Mouse (Mus musculus): ENCODE results near the gene Sstr3. TPM values are rescaled to one million over a fixed set of nuclear protein-coding genes. Genes with fewer than 3 reads are reported as not detected.
A peak's percentile ranks its signal among the peaks of the same experiment; 100 is the strongest.

Gene Sstr3
- total RNA-seq (2022), result 10 to 100 TPM; 16.2 to 23.4 (median 18.3) TPM

DNA sequence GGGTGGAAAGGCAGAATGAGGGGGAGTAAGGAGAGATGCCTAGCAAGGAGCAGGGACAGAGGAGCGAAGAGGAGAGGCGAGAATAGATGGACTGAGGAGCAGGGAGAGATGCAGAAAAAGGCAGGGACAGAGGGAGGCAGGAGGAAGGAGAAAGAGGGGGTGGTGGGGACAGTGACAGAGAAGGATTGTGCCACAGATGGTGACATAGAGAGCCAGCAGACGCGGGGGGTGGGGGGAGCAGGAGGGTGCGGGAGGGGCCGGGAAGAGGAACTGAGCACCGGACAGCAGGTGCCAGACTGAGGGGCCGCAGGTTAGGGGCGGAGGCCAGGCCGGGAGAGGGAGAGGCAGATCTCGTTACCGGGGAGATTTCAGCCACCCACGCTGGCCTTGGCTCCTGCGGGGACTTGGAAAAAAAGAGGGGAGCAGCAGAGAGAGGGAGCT is at the start of gene Sstr3:
Gene Sstr3, minus strand, starts transcription at position 125 of the 441 bp plus-strand sequence.
- DNase-seq (ENCODE audit: low spot score in 2 of 2), result peak in 1 of 2 experiments; percentile 72

DNA sequence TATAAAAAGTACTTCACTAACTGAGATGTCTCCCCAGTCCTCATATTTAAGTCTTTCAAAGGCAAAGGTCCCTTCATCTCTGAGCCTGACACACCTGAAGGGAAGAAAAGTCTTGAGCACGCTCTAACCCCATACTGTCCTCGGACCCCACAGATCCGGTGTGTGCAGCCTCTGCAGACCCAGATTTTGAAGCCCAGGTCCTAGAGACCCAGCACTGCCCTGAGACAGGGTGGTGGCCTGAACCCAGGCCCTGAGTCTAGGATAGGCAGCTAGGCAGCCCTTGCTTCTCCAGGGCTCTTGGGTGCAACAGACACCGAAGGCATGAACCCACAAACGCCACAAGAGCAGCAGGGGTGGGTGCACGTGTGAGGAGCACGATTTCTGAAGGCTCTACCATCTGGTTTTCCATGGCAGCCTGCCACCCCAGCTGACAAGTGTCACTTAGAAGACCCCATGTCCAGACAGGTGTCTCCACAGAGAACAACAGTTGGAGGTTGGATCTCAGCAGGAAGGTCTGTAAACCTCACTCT is 49.5 kb upstream of the Sstr3 start:
- no peak for DNase-seq (ENCODE audit: low spot score in 2 of 2)

DNA sequence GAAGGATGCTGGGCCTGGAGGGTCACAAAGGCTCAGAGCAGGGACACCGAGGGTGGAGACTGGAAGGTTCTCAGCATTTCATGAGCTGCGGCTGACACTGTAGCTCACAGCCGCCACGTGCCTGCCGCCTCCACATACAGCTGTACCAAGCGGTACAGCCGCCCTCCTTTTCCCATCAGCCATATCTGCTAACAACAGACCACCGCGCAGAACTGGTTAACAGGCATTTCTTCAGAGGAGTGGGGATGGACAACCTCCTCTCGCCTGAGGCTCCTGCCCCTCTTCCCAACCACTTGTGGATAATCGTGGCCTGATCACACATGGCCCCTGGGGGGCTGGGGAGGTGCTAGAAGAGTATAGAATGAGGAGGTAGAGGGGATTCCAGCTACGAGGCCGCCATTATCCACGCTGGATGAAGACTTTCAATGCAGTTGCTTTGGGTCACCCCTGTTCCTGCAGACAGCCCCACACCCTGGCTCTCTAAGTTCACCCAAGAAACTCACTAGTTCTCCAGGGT is 48.0 kb upstream of the Sstr3 start:
- DNase-seq (ENCODE audit: low spot score in 2 of 2), result no peak

DNA sequence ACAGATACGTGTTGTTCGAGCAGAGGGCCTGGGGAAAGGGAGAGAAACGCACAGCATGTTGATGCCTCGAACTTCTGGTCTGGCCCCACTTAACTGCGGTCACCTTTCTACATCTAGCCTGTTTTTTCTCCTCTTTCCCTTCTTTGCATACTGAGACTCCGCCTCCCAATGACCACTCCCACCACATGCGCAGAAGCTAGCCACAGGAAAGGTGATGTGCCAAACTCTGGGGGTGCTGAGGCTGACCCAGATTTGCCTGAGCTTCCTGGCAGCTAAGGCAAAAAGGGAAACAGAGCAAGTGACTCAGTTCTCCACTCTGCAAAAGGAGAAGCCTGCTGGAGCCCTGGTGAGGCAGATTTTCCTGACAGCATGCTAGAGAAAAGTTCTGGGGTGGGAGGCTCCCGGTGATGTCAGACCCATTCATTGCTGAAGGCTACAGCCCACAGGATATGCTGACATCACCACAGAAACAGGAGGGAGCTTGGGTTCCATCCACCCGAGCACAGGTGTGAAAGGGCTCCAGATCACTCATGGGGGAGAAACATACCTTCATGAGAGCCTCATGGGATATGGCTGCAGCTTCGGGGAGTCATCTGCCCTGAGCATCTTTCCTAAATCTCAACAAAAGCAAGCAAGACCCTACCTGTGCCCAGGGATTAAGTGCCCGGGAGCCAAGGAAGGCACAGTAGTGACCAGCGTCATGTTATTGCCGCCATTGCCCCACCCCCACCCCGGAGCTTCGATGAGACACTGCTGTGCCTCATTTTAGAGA is 47.4 kb upstream of the Sstr3 start:
- no peak for DNase-seq (ENCODE audit: low spot score in 2 of 2)

DNA sequence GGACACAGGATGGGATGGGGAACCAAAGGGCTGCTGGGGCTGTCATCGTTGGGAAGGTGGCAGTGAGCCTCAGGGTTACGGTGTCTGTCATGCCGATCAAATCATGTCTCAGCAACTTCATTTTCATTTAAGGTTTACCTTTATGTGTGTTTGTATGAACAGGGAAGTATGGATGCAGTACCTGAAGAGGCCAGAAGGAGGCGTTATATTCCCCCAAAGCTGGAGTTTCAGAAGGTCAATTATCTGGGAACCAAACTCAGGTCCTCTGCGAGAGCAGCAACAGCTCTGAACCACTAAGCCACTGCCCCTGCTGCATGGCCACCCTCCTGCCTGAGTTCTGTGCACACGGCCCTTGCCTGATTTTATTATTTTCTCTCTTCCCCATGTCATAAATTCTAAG is 46.3 kb upstream of the Sstr3 start:
- DNase-seq (ENCODE audit: low spot score in 2 of 2), result no peak

- DNase-seq (ENCODE audit: low spot score in 2 of 2), result no peak
These were observed 45.5 kb upstream of the Sstr3 start for GRCm38 (mm10) chr15:78589936-78590335.

DNA sequence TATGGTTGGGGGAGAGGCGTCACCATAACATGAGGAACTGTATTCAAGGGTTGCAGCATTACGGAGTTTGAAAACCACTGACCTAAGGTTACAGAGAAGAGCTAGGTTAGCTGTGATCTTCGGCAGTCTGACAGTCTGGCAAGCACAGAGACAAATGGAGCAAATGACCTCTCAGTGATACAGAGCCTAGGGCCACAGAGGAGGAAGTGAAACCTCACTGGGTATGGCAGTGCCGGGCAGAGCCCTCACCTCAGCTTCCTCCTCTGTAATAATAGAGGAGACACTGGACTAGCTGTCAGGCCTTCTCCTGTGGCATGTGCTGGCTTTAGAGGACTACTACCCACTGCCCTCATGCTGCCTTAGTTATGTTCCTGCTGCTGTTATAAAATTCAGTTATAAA is 44.4 kb upstream of the Sstr3 start:
- DNase-seq (ENCODE audit: low spot score in 2 of 2), result no peak

DNA sequence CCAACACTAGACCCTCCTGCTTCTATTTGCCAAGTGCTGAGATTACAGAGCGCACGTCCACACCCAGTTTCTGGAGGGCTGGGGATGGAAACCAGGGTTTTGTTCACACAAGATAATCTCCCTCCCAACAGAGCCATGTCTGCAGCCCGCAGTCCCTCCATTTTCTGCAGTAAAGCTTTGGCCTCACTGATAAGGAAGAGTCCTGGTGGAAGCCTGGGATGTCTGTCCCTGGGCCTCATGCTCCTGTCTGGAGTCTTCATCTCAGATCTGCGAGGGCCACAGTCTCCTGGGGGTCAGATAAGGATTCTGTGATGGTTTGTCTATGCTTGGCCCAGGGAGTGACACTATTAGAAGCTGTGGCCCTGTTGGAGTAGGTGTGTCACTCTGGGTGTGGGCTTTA is 43.6 kb upstream of the Sstr3 start:
- no peak for DNase-seq (ENCODE audit: low spot score in 2 of 2)

- DNase-seq (ENCODE audit: low spot score in 2 of 2), result peak; percentile 61 to 87
These were observed 42.8 kb upstream of the Sstr3 start for GRCm38 (mm10) chr15:78587050-78587994.

DNA sequence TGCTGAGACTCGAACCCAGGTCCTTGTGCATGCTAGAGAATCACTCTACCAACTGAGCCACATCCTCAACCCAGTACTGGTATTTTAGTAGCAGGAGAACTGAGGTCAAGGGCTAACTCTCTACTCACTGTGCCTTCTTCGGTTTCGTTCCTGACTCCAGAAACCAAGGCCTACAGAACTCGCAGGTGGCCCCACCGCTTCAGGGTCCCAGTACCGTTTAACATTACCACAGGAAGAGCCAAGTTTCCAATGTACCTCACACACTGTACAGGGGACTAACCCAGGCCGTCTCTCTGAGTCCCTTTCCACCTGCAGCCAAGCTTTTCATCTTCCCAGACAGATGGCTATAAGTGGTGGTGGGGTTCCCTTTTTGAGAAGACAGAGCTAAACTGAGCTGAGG is 40.9 kb upstream of the Sstr3 start:
- DNase-seq (ENCODE audit: low spot score in 2 of 2), result no peak

- DNase-seq (ENCODE audit: low spot score in 2 of 2), result no peak
These were observed 38.9 kb upstream of the Sstr3 start for GRCm38 (mm10) chr15:78583352-78583751.

DNA sequence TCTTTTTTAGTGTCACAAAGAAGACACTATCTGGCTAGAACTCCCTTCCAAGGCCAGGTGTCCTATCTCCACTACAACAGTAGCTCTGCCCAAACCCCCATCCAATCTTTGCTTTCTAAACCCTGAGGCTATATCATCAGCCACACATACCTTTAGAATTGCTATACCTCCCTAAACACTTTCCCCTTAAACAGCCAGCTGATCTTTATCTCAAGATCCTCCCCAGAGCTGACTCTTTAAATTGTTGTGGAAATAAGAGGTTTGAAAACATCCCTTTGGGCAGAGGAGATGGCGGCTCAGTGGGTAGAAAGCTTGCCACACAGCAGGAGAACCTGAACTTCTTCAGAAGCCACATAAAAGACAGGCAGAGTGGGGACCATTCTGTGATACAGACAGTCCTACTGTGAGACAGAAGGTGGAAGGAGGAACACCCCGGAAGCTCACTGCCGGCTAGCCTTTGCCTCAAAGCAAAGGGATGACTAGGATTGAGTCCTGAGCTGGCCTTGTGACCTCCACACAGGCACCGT is 31.9 kb upstream of the Sstr3 start:
- no peak for DNase-seq (ENCODE audit: low spot score in 2 of 2)

- no peak for DNase-seq (ENCODE audit: low spot score in 2 of 2)
These were observed 28.3 kb upstream of the Sstr3 start, which contains the start of gene Rac2 for GRCm38 (mm10) chr15:78572658-78573397. TSS of gene Rac2 (minus strand) at chr15:78572783.

- DNase-seq (ENCODE audit: low spot score in 2 of 2), result no peak
These were observed 27.8 kb upstream of the Sstr3 start for GRCm38 (mm10) chr15:78572270-78572600.

DNA sequence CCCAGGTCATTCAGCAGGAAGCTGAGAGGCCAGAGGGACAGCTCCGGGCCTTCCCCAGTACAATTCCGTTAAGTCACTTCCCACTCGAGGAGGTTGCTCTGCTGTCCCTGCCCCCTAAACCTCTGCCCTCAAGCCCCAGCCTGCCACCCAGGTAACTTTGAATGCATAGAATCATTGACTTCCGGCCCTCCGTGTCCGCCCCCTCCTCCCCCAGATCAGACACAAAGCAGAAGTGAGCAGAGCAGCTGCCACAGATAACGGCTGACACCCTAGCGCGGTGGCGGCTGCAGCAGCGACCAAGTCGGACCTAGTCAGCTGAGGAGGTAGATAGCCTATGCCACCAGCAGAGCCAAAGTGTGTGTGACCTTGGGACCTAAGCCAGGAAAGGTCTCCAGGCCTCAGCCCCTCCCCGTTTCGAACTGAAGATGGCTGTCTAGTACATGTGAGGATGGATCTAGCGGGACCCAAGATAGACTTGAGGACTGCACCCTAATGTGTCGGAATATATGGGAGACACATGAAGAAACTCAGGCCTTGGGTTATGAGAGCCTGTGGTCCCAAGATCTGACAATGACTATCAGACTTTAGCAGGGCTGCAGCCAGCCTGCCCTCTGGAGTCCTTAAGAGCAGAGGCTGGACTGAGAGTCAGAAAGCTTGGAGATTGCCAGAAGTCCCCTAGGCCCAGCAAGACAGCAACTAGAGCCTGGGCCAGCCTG is 27.2 kb upstream of the Sstr3 start:
- no peak for DNase-seq (ENCODE audit: low spot score in 2 of 2)

GRCm38 (mm10) chr15:78570170-78570569 is 25.7 kb upstream of the Sstr3 start:
- no peak for DNase-seq (ENCODE audit: low spot score in 2 of 2)

DNA sequence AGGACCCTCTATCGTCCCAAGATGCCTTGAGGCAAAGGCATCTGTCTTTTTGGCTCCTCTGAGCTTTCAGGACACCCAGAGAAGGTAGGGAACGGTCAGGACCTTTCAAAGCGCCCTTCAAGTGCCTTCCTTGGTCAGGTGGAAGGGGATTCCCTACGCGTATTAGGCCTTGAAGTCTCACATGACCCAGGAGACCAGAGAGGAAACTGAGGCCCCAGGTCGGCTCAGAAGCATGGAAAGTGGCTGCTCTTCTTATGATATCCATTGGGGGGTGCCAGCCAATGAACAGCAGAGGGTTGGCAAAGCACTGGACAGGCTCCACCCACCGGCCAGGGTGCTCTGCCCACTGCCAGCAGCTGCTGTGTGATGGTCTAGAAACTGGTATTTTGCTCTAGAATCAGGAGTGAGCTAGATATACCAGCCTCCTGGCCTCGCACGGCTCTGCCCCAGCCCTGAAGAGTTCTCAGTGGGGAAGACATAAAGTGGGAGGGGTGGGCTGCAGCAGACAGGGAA is 23.2 kb upstream of the Sstr3 start:
- no peak for DNase-seq (ENCODE audit: low spot score in 2 of 2)

DNA sequence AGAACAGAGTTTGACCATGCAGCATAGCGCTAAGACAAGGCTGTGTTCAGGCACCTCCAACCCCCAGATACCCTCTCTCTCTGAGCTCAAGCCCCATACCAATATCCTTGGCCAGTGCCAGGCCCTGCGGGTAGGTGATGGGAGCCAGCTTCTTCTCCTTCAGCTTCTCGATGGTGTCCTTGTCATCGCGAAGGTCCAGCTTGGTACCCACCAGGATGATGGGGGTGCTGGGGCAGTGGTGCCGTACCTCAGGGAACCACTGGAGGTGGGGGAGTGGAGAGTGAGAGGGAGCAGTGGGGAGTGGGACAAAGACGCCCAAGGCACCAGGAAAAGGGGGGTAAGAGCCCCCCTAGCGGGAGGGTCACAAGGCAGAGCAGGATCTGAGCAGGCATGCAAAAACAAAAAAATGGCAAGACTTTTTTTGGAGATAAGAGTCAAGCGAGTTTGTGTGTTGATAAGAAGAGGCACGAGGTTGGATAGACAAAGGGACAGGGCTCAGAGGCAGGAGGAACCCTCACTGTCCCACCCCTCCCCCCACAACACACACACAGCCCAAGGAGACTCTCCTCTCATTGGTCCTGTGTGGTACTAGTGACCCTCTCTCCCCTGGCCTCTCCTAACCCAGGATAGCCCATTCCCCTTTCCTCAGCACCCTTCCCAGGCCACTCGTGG is 20.4 kb upstream of the Sstr3 start:
- DNase-seq (ENCODE audit: low spot score in 2 of 2), result no peak

GRCm38 (mm10) chr15:78563937-78564336 is 19.5 kb upstream of the Sstr3 start:
- no peak for DNase-seq (ENCODE audit: low spot score in 2 of 2)

GRCm38 (mm10) chr15:78563344-78563743 is 18.9 kb upstream of the Sstr3 start:
- no peak for DNase-seq (ENCODE audit: low spot score in 2 of 2)

All from left cerebral cortex, adult 8-10 months (tissue).